Mouse (Mus musculus) adrenal gland, postnatal 10 days (tissue): ENCODE measurements at regions not wholly inside any gene's neighbourhood (a gene's known extent, or its start where the extent isn't known, plus 50 kb on each side); places are given as distances from the start of the nearest gene placed in this dataset.
A peak's percentile ranks its signal among the peaks of the same experiment; 100 is the strongest.
"Not testable (repeated sequence)": the region's sequence is repeated elsewhere in the genome, so short reads cannot be mapped to it uniquely, and the experiment has no call there.

Source experiments
- DNase-seq: peaks from one replicate; pipeline ENCODE4 v3.0.0; 2021; ENCODE audit warnings: mixed read lengths

DNA sequence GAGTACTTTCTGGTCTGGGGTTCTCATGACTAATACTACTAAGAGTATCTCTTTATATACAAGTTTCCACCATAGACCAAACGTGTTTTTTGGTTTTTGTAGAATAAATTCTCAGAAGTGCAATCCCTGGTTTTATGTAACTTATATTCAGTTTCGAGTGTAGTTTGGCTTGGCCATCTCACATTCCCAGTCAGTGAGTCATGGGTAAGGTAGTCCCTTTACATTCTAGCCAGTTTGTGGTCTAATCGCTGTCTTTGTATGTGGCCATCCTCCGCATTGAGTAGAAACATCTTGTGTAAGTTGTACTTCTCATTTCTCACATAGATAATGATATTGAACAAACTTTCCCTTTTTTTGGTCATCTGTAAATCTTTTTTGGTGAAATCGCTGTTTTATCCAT, 88.3 kb downstream of the Anxa5 start:
- DNase-seq, result no peak

DNA sequence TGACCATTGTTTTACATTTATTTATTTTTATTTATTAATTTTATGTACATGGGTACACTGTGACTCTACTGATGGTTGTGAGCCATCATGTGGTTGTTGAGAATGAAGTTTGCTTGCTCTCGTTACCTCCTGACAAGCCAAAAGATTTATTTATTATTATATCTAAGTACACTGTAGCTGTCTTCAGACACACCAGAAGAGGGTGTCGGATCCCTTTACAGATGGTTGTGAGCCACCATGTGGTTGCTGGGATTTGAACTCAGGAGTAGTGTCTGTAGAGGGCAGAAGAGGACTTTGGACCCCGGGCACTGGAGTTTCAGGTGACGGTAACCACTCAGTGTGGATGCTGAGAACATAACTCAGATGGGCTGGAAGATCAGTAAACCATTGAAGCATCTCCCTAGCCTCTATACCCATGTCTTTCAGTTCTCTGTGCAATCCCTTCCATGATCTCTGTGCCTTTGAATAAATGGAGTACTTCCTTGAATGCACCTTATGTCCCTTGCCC, 92.2 kb downstream of the Anxa5 start:
- no peak for DNase-seq

DNA sequence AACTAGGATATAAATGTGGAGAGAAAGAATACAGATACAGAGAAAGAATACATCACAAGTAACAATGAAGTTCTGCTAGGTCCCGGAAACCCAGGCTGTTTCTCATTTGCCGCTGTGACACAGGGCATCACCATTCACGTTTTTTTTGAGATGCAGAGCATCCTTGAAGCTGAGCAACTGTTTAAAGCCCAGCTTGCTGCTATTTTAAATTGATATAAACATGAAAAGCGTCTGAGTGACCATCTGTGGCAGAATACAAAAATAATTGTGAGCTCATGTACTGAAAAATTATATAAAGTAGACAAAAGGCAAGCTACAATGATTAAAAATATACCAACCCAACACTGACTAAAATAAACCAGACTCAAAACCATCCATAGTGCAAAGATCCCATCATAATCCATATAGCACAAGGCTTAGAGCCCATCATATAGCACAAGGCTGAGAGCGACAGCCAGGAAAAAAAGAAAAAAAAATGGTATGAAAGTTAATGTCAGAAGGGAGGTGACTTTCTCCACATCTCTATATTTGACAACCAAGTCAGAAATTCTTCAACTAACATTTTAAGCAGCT, 94.0 kb downstream of the Anxa5 start:
- no peak for DNase-seq

DNA sequence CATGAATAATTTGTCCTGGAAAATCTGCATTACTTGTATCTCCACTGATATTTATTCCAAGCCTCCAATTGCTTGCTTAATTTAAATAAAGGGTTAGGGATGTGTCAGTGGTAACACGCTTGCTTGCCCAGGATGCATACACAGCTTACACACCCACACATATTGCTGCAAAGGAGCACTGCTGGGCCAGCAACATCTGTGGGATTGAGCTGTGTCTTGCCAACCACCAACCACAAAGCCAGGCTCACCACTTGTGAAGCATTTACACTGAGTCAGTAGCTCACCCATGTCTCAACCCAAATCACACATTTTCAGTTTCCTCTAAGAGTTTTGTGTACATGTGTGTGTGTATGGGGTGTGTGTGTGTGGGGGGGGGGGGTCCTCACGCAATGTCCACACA, 100.0 kb downstream of the Anxa5 start:
- no peak for DNase-seq

DNA sequence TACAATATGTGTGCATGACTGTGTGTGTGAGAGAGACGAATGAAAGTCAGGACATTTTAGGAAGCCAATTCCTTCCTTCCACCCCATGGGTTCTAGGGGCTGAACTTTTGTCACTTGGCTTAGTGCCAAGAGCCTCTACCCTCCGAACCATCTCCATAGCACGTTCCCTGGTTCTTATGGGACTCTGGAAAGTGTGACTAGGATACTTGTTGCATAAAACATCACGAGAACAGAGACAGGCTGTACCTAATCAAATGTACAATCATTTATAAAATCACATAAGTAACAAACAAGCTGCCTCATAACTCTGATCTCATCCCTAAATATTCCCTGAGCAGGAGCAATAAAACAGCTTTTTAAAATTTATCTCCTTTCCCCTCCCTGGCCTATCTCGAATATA, 100.8 kb downstream of the Anxa5 start:
- DNase-seq, result no peak

DNA sequence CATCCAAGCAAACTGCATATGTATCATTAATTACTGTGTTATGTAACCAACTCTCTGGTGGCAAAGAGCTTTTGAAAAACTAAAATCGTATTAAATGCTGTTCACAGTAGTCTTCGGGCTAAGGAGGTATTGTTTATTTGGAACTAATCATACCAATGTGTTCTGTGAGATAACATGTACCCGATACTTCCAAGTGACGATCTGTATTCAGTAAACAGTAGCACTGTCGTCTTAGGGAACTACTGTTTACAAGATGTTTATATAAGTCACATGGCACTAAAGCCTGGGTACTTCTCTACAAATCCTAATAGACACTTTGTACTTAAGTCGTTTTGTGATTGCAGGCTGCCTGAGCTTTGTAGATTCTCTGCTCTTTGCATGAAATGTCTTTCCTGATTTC, 114.8 kb downstream of the Anxa5 start:
- no peak for DNase-seq

DNA sequence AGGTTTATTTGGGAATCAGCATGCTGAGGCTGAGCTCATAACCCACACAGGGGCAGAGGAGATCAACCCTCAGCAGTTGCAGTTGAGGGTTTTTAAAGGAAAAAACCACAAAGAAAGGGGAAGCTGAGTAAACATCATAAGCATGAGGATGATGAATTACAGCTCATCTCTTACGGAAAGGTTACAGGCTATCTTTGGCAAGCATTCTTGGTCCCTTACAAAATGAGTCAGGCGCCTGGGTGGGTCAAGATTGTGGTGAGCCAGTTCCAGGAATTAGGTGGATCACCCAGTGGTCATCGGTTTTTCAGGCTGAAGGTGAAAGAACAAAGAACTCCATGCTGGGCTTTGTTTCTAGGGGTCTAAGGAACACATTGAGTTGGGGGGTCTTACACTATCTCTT, 121.5 kb downstream of the Anxa5 start:
- DNase-seq, result not testable (repeated sequence)

DNA sequence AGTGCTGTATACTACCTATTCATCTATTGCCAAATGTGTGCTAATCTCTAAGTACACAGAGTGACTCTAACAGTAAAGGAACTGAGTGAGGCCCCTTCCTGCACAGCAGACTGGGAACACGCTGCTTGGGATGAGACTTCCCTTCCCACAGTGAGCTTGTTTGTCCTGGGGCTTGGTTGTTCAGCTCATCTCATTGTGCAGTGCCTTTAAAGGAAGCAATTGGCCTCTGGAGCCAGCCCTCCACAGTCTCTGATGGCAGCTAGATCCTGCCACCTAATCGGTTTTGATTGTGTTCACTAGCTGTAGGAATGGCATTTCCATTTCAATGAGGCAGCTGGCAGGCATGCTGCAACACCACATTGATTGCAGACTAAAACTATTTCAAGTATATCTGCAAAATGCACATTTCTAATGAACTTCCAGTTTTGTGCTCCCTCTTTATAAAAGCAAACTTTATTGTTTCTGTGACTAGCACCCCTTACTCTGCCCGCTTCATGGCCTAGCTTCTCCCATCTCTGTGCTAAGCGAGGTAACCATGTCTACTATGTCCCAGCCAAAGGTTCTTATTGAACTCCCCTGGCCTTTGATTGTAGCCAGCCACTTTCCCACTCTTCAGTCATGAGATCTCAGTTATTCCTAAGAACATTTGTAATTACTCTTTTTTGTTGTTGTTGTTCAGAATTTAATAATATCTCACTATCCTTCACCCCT, 123.5 kb downstream of the Anxa5 start:
- DNase-seq, result no peak

DNA sequence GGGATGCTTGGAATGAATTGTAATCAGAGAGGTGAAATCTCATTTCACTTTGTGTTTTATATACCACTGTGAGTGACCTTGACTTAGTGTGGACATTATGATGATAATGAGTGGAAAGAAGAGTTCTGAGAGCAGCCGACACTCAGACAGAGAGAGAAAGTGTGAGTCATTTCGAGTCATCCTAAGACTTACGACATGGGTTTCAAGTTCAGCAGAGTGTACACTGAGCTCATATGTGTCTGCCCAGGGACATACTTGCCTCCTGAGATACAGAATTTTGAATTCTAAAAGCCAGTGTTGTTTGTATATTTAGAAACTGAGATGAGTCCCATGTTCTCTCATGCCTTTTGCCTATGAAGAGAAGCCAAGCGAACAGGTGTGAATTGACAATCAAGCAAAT, 126.6 kb downstream of the Anxa5 start:
- DNase-seq, result no peak

DNA sequence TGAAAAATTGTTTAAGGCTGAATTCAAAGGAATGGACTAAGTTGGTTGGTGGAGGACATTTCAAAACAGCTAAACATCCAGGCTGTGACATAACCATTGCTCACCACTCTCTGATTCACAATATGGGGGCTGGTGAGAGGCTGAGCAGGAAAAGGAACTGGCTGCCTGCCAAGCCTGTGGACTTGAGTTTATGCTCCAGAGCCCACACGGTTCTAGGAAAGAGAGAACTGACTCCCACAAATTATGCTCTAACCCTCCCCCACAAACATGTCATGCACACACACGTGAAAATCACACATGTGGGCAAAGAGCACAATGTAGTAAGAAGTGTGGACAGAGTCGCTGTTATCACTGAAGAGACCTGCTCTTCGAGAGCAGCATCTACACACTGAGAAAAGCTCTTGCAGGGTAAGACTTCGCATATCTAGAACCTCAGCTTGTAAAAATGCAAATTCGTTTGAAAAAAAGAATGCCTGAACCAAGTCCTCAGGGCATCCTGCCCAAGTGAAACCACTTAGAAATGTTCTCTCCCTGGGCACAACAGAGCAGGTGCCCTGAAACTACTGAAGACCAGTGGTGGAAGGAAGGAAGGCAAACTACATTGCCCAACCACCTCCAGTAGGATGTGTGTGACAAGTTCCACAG, 118.9 kb upstream of the Qrfpr start:
- peak; percentile 69 for DNase-seq

DNA sequence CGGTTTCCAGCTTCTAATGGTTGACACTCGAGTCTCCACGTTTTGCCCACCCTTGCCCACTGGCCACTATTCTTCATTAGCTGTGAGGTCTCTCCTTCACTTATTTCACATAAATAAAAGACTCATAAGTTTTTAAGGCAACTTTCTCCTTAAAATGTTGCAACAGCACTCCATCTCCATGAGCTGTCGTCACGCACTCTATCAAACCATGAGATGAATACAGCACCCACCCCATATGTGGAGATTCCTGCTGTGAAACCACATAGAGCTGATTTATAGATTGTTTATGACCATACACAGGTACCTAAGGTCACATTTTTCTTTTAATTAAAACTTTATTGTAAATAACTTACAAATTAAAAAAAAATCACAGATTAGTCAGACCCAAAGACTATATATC, 117.5 kb upstream of the Qrfpr start:
- DNase-seq, result no peak

DNA sequence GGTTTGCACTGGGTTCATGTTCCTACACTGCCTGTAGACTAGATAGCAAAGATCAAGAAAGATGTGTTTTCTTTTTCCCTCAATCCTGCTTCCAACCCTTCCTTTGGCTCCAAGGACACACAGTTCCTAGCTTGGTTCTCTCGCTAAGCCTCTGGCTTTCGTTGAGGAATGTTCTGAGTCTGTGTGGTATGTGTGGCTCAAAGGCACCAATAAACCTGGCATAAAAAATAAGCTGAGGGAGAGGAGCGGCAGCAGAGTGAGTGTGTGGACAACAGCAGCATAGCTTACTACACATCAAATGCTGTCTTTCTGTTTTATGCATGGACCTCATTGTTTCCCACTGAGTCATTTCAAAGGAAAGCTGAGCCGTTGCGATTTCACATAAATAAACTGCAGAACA, 112.2 kb upstream of the Qrfpr start:
- no peak for DNase-seq

DNA sequence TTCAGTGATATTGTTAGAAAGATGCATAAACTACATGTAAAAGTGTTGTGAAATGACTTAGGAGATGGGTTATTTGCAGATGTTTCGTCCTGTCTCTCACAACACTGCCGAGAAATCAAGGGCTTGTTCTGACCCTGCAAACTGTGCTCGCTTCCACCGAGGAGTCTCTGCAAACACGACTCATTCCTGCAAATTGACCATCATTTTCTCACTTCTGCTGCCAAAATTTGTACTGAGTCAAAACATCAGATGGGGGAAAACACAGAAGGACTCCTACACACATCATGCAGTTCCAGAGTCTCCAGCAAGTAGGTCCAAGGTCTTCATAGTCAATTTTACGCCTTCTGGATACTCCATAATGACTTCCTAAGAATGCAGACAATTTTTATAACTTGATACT, 109.9 kb upstream of the Qrfpr start:
- DNase-seq, result no peak

DNA sequence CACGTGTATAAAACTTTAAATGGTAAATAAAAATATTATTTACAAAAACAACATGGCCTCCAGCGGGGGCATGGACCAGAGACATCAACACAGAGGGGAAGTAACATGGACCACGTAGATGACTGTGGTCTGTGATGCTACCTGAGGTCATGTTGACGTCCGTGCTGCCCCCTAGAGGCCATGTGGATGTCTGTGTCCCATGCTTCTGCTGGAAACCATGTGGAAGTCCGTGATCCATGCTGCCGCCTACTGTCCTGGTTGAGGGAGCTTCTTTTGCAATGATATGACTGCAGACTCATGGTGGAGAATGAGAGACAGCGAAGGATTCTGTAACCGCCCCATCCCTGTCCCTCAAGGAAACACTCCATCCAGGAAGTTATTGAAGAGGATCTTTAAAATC, 108.5 kb upstream of the Qrfpr start:
- peak; percentile 67 for DNase-seq

DNA sequence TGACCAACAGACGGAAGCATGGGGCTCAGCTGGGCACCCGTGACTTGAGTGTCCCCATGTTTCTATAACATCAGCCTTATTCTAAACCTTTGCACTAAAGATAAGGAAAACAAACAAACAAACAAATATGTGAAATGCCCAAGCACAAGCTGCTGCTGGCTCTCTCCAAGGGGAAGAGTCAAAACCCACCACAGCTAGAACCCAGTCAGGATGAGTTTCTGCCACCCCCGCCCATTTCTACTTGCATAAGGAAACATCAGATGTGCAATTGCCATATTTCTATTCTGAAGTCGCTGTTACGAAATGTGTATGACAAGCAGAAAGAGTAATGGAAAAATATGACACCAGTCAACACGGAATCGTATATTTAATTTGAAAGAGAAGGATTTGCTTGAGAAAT, 107.5 kb upstream of the Qrfpr start:
- no peak for DNase-seq

DNA sequence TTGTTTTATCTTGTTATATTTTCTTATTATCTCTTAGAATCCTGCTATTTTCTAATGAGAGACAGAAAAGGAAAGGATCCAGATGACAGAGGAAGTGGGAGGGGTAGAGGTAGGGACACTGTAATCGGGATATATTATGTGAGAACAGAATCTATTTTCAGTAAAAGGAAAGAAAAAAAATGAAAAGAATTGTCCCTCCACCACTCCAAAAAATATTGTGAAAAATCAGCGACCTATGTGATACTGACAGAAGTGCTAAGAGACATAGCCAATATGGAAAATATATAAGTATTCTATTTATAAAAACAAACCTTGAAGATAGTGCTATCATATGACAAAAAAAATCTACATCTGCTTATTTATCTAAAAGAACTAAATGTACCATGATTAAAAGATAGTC, 106.8 kb upstream of the Qrfpr start:
- no peak for DNase-seq

DNA sequence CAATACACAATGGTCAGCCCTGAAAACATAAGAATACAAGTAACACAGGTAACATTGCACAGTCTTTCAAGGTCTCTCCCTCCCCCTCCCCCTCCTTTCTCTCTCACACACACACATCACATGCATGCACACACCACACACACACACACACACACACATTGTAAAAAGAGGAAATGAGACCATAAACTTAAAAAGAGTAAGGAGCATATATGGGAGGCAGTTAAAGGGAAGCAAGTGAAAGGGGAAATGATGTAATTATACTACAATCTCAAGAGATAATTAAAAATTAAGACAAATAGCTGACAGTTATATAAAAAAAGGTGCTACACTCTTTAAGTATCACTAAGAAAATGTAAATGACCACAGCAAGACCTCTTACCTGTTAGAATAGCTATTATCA, 96.5 kb upstream of the Qrfpr start:
- no peak for DNase-seq

DNA sequence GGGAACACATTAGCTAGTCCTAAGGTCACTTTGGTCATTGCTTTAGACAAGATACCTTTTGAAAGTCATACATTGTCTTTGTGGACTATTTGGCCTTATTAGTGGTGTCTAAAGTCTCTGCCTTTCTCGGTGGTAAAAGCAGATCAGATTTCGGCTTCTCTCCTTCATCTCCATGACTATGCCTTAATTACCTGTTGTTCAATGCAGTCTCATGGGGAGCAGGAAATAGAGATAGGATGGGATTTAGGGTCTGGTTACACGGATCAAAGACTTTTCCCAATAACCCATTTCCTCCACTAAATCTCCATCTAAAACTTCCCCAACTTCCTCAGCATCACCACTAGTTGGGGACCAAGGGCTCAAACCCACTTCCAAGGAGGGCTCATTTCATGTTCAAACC, 89.2 kb upstream of the Qrfpr start:
- DNase-seq, result no peak

DNA sequence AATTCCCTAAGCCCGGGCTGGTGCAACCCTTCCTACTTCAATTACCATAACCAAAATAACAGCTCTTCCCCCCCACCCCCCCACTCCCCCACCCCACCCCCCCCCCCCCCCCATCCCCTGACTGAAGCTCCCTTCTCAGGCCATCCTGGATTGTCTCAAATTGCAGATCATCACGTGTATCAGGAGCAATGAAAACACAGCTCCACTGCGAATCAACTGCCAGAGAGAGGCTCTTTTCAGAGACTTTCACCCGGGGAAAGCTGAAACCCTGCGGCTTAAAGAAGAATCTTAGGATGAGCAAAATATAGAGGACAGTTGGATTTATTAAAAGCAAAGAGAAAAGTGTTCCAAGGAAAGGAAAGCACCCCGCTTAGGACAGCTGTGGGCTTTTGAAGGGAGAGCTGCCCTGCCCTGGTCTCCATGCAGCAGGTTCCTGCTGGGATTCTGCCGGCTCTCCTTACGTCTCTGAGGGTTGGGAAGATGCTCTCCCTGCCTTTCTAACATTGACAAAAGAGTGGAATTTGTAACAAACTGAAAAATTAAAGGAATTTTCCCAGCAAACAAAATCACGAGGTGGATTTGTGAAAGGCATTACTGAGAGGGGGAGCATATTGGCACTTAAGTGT, 88.6 kb upstream of the Qrfpr start:
- no peak for DNase-seq

DNA sequence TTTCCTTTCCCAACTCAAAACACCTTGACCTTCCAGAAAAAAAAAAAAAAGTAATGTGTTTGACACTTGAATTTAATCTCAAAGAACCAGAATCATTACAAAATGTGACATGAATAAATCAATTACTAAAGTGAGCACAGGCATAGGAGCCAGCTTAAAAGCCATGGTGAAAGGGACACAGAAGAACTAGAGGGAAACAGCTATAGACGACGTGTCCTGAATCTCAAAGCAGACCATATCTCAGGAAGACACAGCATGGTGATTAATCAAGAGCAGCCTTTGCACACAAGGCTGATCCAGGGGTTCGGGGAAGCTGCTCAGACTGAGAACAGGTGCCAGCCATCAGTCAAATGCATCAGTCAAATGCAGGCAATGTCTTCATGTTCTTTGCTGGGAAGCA, 74.7 kb upstream of the Qrfpr start:
- no peak for DNase-seq

DNA sequence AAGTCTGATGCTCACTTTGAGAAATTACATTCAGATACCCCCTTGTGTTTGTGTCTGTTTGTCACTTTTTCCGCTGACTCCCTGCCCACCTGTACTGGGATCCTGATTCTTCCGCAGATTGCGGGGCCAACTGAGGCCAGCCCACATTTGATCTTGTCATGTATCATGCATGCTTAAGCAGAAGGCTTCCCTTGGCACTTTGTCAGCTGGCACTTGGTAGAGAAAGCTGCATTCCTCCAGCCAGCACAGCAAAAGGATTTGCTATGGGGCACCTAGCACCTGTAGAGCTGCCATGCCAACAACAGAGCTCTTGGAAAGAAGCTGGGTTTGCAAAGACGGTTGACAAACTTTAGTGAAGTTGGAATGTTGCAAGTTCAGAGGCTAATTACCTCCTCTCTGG, 69.9 kb upstream of the Qrfpr start:
- DNase-seq, result no peak

DNA sequence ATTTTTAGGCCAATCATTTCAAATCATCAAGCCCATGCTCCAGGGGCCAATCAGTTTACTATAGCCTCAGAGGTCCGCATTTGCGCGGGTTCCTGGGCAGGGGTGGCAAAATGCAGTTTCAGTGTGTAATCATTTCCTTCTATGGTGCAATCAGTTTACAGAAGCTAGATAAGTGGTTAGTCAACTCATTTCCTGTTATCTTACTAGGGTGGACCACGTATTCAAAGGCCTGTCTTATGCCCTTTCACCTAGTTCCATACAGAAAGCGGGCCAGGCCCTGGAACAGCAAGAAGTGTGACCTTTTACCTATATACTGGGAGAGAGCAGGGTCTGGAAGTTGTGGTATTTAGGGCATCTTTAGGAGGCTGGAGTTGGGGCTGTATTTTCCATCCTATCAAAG, 62.0 kb upstream of the Qrfpr start:
- DNase-seq, result no peak

DNA sequence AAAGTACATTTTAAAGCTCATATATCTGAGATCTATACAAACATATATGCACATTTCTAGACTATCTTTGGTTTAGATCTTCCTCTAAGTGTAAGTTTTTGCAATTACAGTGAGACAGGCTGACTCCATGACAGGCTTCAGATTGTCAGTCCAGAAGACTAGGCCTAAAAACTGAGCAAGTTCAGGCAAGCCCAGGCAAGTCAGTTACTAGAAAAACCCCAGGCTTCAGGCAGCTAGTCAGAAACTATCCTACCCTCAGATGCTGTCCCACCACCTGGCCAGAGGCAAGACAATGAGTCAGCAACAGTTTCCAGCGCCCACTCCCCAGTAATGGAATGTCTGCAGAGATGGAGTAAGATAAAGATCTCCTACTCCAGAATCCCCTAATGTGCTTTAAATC, 53.4 kb upstream of the Qrfpr start:
- no peak for DNase-seq
